Mouse (Mus musculus): ENCODE measurements around the gene Amd1.

DNA sequence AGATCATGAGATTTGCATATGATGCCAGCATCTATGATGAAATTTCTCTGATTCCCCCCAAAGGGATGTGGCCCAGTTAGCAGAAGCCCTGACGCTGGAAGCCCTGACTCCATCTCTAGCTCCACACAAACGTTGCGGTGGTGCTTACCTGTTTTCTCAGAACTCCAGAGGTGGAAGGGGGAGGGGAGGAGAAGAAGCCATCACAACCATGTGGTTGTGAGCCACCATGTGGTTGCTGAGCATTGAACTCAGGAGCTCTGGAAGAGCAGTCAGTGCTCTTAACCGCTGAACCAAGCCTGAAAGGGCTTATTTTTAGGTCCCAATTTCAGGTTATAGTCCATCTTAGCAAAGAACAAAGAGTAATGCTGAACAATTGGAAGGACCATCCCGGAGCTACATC is 41.7 kb downstream of the Amd1 start:
- TF ChIP-seq ZC3H11A (IDR thresholded peaks at IDR 0.05; ENCODE audit: borderline replicate concordance, low read depth, low read length) (no peak), ZNF384 (IDR thresholded peaks at IDR 0.05; ENCODE audit: low read depth, low read length) (no peak)

Data from ES-E14 (cell line).